Mouse (Mus musculus) liver, adult 2 months (tissue): Measurements from ENCODE around the gene Slc16a8.

Source experiments
- CTCF ChIP-seq: fragments of 200-500 bp; IDR thresholded peaks from 2 replicates; pipeline ENCODE4 v1.5.1; 2011; ENCODE audit warnings: low read depth, low read length, control low read depth
- POLR2A ChIP-seq: fragments of 200-500 bp; IDR thresholded peaks from 2 replicates; pipeline ENCODE4 v1.6.1; 2011; ENCODE audit warnings: low read length, control low read depth; ENCODE audit not compliant: insufficient read depth; ENCODE audit errors: extremely low read depth

- TF ChIP-seq POLR2A (no peak), CTCF (peak; percentile 68)
Observed at GRCm38 (mm10) chr15:79271124-79271746, 16.7 kb upstream of the Slc16a8 start.
